Mouse (Mus musculus): ENCODE measurements around the gene Efemp1. TPM values are rescaled to one million over a fixed set of nuclear protein-coding genes. Genes with fewer than 3 reads are reported as not detected.

The Efemp1 gene
- total RNA-seq (2014; rRNA removed): 7.7 TPM in 2 replicates
- polyA plus RNA-seq (2012; rRNA removed): 7.2 and 7.4 TPM in 2 replicates

DNA sequence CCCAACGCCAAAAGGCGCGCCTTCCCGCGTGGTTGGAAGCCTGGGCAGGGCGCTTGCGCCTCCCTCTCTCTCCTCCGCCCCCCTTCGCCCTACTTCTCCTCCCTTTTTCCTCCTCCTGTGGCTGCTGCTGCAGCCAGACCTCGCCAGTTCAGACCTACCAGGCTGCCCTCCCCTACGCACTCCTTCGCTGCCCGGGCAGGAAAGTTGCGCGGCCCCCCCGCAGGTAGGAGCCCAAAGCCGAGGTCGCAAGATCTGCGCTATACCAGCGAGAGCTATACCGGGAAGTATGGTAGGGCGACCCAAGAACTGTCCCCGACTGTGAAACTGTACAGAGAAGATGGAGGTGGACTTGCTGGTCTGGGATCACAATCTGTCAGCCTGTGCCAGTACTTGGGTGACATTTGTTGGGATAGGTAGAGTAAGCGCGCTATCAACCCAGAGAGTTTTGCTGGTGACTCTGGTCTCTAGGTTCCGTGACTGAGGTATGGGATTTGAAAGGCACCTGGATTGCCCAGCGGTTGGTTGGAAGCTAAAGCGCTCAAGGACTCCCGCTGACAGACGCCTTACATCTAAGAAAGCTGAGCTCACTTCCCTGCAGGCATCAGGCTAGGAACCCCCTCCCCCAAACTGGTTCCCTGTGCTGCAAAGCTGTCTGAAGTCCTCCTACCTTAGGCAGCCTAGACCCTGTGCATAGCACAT is at the start of gene Efemp1:
TSS of gene Efemp1 (plus strand) at position 103 of the 699 bp plus-strand sequence.
- Histone ChIP-seq H3K36me3 (ENCODE audit: control insufficient read depth, insufficient read depth, low read length) (no peaks in the 10 kb centered on the region), H3K27ac (replicated peaks; ENCODE audit: insufficient read depth, low read depth, low read length) (no peak within 1 kb of the TSS), H3K4me3 (ENCODE audit: insufficient read depth, low read depth, low read length) (peak within 1 kb of the TSS; percentile 56), H3K27me3 (ENCODE audit: control insufficient read depth, insufficient read depth, low read length) (no peaks in the 10 kb centered on the region), H3K9ac (ENCODE audit: low read depth, low read length) (peak within 1 kb of the TSS; percentile 17; the same call in 1 of the 2 replicates), H3K79me2 (ENCODE audit: control insufficient read depth, insufficient read depth, low read length) (no peaks in the 10 kb centered on the region), H3K4me1 (ENCODE audit: control insufficient read depth, insufficient read depth, low read length) (no peaks in the 10 kb centered on the region)
- DNase-seq (ENCODE audit: extremely low read depth, low read depth, low spot score): no peak
- TF ChIP-seq CTCF (IDR thresholded peaks at IDR 0.05; ENCODE audit: low read depth, low read length) (no peak), POLR2A (IDR thresholded peaks at IDR 0.05; ENCODE audit: extremely low read depth, insufficient read depth, low read length) (no peak)
- 2% methylated on average over 30 of the region's 30 CpGs for WGBS

DNA sequence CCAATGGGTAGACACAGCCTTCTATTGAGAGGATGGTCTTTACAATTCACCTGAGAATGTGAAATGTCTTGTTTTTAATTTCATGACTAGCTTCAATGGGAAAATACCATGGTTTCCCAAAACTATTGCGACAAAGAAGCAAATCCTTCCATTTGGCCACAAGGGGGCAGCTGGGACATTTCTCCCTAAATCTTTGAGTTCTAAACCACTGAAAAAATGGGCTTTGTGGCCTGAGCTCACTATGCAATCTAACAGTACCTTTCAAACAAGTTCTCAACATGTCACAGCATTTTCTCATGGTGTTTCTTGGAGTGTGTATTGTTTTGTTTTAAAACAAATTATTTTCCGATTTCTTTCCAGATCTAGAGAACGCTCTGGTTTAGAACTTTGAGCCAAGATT is 44.3 kb upstream of the Efemp1 start:
- H3K9ac ChIP-seq (ENCODE audit: low read depth, low read length): no peak overlapping the region
- TF ChIP-seq CTCF (IDR thresholded peaks at IDR 0.05; ENCODE audit: low read depth, low read length): peak; percentile 12; the same call in 1 of the 2 replicates
- no peak for TF ChIP-seq POLR2A (IDR thresholded peaks at IDR 0.05; ENCODE audit: extremely low read depth, insufficient read depth, low read length)
- 80% methylated on average over 3 of the region's 3 CpGs for WGBS
- no peaks in the 10 kb centered on the region for H3K79me2 ChIP-seq (ENCODE audit: control insufficient read depth, insufficient read depth, low read length)
- H3K27ac ChIP-seq (replicated peaks; ENCODE audit: insufficient read depth, low read depth, low read length): no peak overlapping the region
- H3K36me3 ChIP-seq (ENCODE audit: control insufficient read depth, insufficient read depth, low read length): no peaks in the 10 kb centered on the region
- no peaks in the 10 kb centered on the region for H3K4me1 ChIP-seq (ENCODE audit: control insufficient read depth, insufficient read depth, low read length)
- H3K27me3 ChIP-seq (ENCODE audit: control insufficient read depth, insufficient read depth, low read length): no peaks in the 10 kb centered on the region
- H3K4me3 ChIP-seq (ENCODE audit: insufficient read depth, low read depth, low read length): no peak overlapping the region
- peak; percentile 34 for DNase-seq (ENCODE audit: extremely low read depth, low read depth, low spot score)

DNA sequence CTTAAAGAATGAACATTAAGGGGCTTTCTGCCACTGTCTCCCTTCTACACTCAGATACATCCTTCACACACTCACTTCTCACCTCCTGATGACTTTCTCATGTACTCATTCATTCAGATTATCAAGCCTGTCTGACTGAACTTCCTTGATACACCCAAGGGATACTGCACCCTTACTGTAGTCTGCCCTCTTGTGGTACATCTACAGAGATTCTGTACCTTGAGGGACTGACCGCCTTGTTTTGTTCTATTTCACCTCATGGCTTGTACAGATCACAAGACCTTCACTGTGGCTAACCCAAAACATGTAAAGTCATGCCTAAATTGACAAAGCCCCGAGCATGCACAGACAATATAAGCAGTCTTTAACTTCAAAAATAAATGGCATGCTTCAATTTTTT is 41.1 kb upstream of the Efemp1 start:
- H3K27me3 ChIP-seq (ENCODE audit: control insufficient read depth, insufficient read depth, low read length): no peaks in the 10 kb centered on the region
- DNase-seq (ENCODE audit: extremely low read depth, low read depth, low spot score): peak; percentile 35
- no peak overlapping the region for H3K4me3 ChIP-seq (ENCODE audit: insufficient read depth, low read depth, low read length)
- H3K36me3 ChIP-seq (ENCODE audit: control insufficient read depth, insufficient read depth, low read length): no peaks in the 10 kb centered on the region
- TF ChIP-seq POLR2A (IDR thresholded peaks at IDR 0.05; ENCODE audit: extremely low read depth, insufficient read depth, low read length): no peak
- TF ChIP-seq CTCF (IDR thresholded peaks at IDR 0.05; ENCODE audit: low read depth, low read length): no peak
- no peaks in the 10 kb centered on the region for H3K79me2 ChIP-seq (ENCODE audit: control insufficient read depth, insufficient read depth, low read length)
- H3K27ac ChIP-seq (replicated peaks; ENCODE audit: insufficient read depth, low read depth, low read length): no peak overlapping the region
- WGBS: 70% methylated on average over 2 of the region's 2 CpGs
- H3K4me1 ChIP-seq (ENCODE audit: control insufficient read depth, insufficient read depth, low read length): no peaks in the 10 kb centered on the region; the same call in 1 of the 2 replicates
- H3K9ac ChIP-seq (ENCODE audit: low read depth, low read length): no peak overlapping the region

DNA sequence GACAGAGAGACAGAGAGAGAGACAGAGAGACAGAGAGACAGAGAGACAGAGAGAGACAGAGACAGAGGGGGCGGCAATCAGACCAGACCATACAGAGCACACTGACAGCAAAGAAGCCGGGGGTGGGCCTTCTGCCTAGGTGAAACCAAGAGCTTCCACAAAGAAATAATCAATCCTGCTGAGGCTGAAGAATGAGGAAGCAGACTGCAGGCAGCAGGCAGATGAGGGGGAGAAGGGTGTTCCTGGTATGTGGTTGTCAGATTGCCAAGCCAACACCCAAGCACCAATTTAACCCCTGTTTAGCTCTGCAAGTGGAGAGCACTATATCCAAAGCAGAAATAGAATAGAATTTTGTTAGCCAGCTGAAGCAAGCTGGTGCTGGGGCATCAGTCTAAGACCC is 40.4 kb upstream of the Efemp1 start:
- no peak overlapping the region for H3K27ac ChIP-seq (replicated peaks; ENCODE audit: insufficient read depth, low read depth, low read length)
- 61% methylated on average over 2 of the region's 2 CpGs for WGBS
- no peaks in the 10 kb centered on the region for H3K79me2 ChIP-seq (ENCODE audit: control insufficient read depth, insufficient read depth, low read length)
- no peaks in the 10 kb centered on the region for H3K36me3 ChIP-seq (ENCODE audit: control insufficient read depth, insufficient read depth, low read length)
- no peaks in the 10 kb centered on the region for H3K27me3 ChIP-seq (ENCODE audit: control insufficient read depth, insufficient read depth, low read length)
- no peak for DNase-seq (ENCODE audit: extremely low read depth, low read depth, low spot score)
- H3K9ac ChIP-seq (ENCODE audit: low read depth, low read length): no peak overlapping the region
- TF ChIP-seq CTCF (IDR thresholded peaks at IDR 0.05; ENCODE audit: low read depth, low read length) (no peak), POLR2A (IDR thresholded peaks at IDR 0.05; ENCODE audit: extremely low read depth, insufficient read depth, low read length) (no peak)
- H3K4me1 ChIP-seq (ENCODE audit: control insufficient read depth, insufficient read depth, low read length): no peaks in the 10 kb centered on the region; the same call in 1 of the 2 replicates
- H3K4me3 ChIP-seq (ENCODE audit: insufficient read depth, low read depth, low read length): no peak overlapping the region

DNA sequence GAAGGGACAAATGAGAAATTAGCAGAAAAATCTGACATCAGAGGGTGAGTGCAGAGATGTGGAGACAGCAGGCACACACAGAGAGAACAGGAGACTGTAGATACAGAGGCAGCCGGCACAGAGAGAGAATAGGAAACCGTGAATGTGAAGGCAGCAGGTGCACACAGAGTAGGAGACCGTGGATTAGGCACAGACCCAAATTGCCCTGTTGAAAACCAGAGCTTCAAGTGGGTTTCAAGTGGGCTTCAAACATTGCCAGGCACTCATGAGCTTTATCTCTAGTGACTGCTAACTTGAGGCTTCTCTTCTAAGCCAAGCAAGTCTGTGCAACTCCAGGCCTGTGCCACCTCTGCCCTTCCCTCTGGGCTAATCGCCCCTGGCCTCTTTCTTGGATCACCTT is 35.6 kb upstream of the Efemp1 start:
- H3K27ac ChIP-seq (replicated peaks; ENCODE audit: insufficient read depth, low read depth, low read length): no peak overlapping the region
- no peaks in the 10 kb centered on the region for H3K79me2 ChIP-seq (ENCODE audit: control insufficient read depth, insufficient read depth, low read length)
- TF ChIP-seq POLR2A (IDR thresholded peaks at IDR 0.05; ENCODE audit: extremely low read depth, insufficient read depth, low read length): no peak
- TF ChIP-seq CTCF (IDR thresholded peaks at IDR 0.05; ENCODE audit: low read depth, low read length): no peak
- no peak overlapping the region for H3K4me3 ChIP-seq (ENCODE audit: insufficient read depth, low read depth, low read length)
- no peak overlapping the region for H3K9ac ChIP-seq (ENCODE audit: low read depth, low read length)
- no peaks in the 10 kb centered on the region for H3K36me3 ChIP-seq (ENCODE audit: control insufficient read depth, insufficient read depth, low read length)
- no peak for DNase-seq (ENCODE audit: extremely low read depth, low read depth, low spot score)
- no peaks in the 10 kb centered on the region for H3K27me3 ChIP-seq (ENCODE audit: control insufficient read depth, insufficient read depth, low read length)
- H3K4me1 ChIP-seq (ENCODE audit: control insufficient read depth, insufficient read depth, low read length): no peaks in the 10 kb centered on the region; the same call in 1 of the 2 replicates
- 82% methylated on average over 4 of the region's 4 CpGs for WGBS

DNA sequence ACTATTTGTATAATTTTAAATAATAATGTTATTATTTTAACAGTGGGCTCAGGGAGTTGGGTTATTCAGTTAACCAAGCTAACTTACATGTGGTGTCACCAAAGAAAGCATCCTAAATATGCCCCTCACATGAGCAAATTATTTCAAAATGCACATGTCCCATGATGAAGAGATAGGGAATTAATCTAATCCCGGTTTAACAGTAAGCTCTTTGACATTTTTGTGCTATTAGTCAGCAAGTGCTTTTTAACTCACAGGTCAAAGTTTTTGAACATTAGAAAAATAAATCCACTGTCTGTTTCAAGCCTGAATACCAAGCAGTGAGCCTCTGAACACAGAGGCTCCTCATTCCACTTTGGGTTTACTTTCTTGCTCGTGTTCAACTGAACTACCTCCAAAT is 26.1 kb upstream of the Efemp1 start:
- no peaks in the 10 kb centered on the region for H3K36me3 ChIP-seq (ENCODE audit: control insufficient read depth, insufficient read depth, low read length)
- H3K79me2 ChIP-seq (ENCODE audit: control insufficient read depth, insufficient read depth, low read length): no peaks in the 10 kb centered on the region
- H3K27ac ChIP-seq (replicated peaks; ENCODE audit: insufficient read depth, low read depth, low read length): no peak overlapping the region
- H3K4me3 ChIP-seq (ENCODE audit: insufficient read depth, low read depth, low read length): no peak overlapping the region
- no peak for DNase-seq (ENCODE audit: extremely low read depth, low read depth, low spot score)
- WGBS: 90% methylated on average over 2 of the region's 2 CpGs
- TF ChIP-seq CTCF (IDR thresholded peaks at IDR 0.05; ENCODE audit: low read depth, low read length) (no peak), POLR2A (IDR thresholded peaks at IDR 0.05; ENCODE audit: extremely low read depth, insufficient read depth, low read length) (no peak)
- no peak overlapping the region for H3K9ac ChIP-seq (ENCODE audit: low read depth, low read length)
- H3K27me3 ChIP-seq (ENCODE audit: control insufficient read depth, insufficient read depth, low read length): no peaks in the 10 kb centered on the region
- no peaks in the 10 kb centered on the region for H3K4me1 ChIP-seq (ENCODE audit: control insufficient read depth, insufficient read depth, low read length)
